In the genomic region with DNA sequence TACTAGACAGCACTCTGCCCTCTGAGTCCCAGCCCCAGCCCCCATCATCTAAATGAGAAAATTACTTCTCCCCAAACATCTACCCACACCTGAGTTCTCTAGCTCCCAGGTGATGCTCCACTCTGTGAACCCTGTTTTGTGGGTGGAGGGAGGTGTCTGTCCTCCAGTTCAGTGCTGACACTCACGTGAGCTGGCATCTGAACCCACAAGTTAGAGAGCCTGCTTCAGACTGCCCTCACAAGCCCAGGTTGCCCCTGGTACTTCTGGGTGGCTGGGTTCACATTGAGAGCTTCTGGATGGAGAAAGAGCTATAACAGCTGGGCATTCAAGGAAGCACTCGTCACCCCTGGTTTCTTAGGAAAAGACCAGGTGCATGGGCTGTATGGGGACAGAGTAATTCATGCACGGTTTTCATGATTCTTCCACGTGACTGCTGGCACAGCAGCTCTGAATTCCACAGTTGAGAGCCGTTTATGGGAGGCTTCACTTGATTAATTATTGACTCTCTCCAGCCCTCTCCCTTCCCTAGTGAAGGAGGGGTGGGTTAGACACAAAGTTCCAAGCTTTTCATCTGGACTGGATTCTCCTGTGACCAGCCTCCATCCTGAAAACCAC, we compare ENCODE assay signal across 14 mouse cellular contexts. TPM values are rescaled to one million over a fixed set of nuclear protein-coding genes. Genes with fewer than 3 reads are reported as not detected.
DNase-seq lines count a peak whose midpoint lies in the region; ATAC-seq and TF ChIP-seq lines count a peak whose summit lies in the region.
"Had no signal": no experiment of that assay in that cellular context is flagged by ENCODE, and none has a peak within 500 bp of the region (broad histone marks: within the 10 kb centered on the region; RNA-seq: fewer than 3 reads in every experiment).

No protein-coding gene starts in this region.

- TF ChIP-seq EP300 in stomach, postnatal 0 days (optimal IDR thresholded peaks at IDR 0.05): no peak

- no peak overlapping the region for H3K4me3 ChIP-seq in lung, embryonic 14.5 days (ENCODE audit: low read depth, low read length)
- no peak overlapping the region for H3K4me3 ChIP-seq in stomach, postnatal 0 days (ENCODE audit: low read depth, low read length)
- H3K4me3 ChIP-seq in forebrain, embryonic 12.5 days (replicated peaks): no peak overlapping the region
- H3K4me3 ChIP-seq: liver, embryonic 15.5 days; midbrain, embryonic 10.5 days had no signal

- no peak for ATAC-seq in lung, embryonic 14.5 days (ENCODE audit: insufficient read depth)
- no peak for ATAC-seq in stomach, postnatal 0 days (ENCODE audit: low FRiP score, low TSS enrichment)
- ATAC-seq in forebrain, embryonic 12.5 days (ENCODE audit: low FRiP score): no peak
- ATAC-seq in granulocyte monocyte progenitor cell, adult 5-6 weeks (replicated peaks; ENCODE audit: poor library complexity, severe bottlenecking): no peak

- H3K9ac ChIP-seq in lung, embryonic 14.5 days: no peak overlapping the region
- H3K9ac ChIP-seq in stomach, postnatal 0 days (ENCODE audit: low read length): peak overlapping the region; percentile 27; the same call in 1 of the 2 replicates
- H3K9ac ChIP-seq in forebrain, embryonic 12.5 days: no peak overlapping the region
- H3K9ac ChIP-seq: liver, embryonic 15.5 days had no signal

- TF ChIP-seq CTCF in lung, embryonic 14.5 days (IDR thresholded peaks at IDR 0.05; ENCODE audit: low read depth): no peak
- no peak for TF ChIP-seq CTCF in stomach, postnatal 0 days (IDR thresholded peaks at IDR 0.05; ENCODE audit: low read depth)

- H3K4me1 ChIP-seq in lung, embryonic 14.5 days (ENCODE audit: insufficient read depth): peaks cover 3% of the 10 kb centered on the region; the same call in 1 of the 2 replicates
- 0 out of 2 replicates have a peak, but pooled peaks cover 6% of the 10 kb centered on the region for H3K4me1 ChIP-seq in stomach, postnatal 0 days (replicated peaks; ENCODE audit: control insufficient read depth, insufficient read depth)
- H3K4me1 ChIP-seq in forebrain, embryonic 12.5 days: peaks cover 35% of the 10 kb centered on the region

- WGBS in lung, embryonic 14.5 days: 52% methylated on average over 5 of the region's 5 CpGs
- WGBS in stomach, postnatal 0 days: 36% methylated on average over 5 of the region's 5 CpGs
- 87% methylated on average over 5 of the region's 5 CpGs for WGBS in forebrain, embryonic 12.5 days

- no peaks in the 10 kb centered on the region for H3K9me3 ChIP-seq in lung, embryonic 14.5 days (ENCODE audit: low read depth, low read length)
- no peaks in the 10 kb centered on the region for H3K9me3 ChIP-seq in stomach, postnatal 0 days (ENCODE audit: control insufficient read depth, low read length)
- no peaks in the 10 kb centered on the region for H3K9me3 ChIP-seq in forebrain, embryonic 12.5 days
- H3K9me3 ChIP-seq: liver, embryonic 15.5 days; midbrain, embryonic 10.5 days had no signal

- H3K36me3 ChIP-seq in lung, embryonic 14.5 days (ENCODE audit: insufficient read depth): peaks cover 19% of the 10 kb centered on the region
- peaks cover 11% of the 10 kb centered on the region; the same call in 1 of the 2 replicates for H3K36me3 ChIP-seq in stomach, postnatal 0 days (ENCODE audit: control insufficient read depth, insufficient read depth, low read length)
- peaks cover 24% of the 10 kb centered on the region for H3K36me3 ChIP-seq in forebrain, embryonic 12.5 days (replicated peaks)

- 0 out of 2 replicates have a peak overlapping the region, but pooled peaks have one; percentile 18 for H3K4me2 ChIP-seq in lung, embryonic 14.5 days
- no peak overlapping the region for H3K4me2 ChIP-seq in stomach, postnatal 0 days (replicated peaks; ENCODE audit: low read depth)
- no peak overlapping the region for H3K4me2 ChIP-seq in forebrain, embryonic 12.5 days
- H3K4me2 ChIP-seq: liver, embryonic 15.5 days had no signal

- H3K27me3 ChIP-seq in lung, embryonic 14.5 days (ENCODE audit: insufficient read depth, low read length): no peaks in the 10 kb centered on the region
- H3K27me3 ChIP-seq in stomach, postnatal 0 days (ENCODE audit: control insufficient read depth, insufficient read depth, low read length): no peaks in the 10 kb centered on the region
- H3K27me3 ChIP-seq in forebrain, embryonic 12.5 days: no peaks in the 10 kb centered on the region
- H3K27me3 ChIP-seq: liver, embryonic 15.5 days had no signal

- peak overlapping the region; percentile 81 for H3K27ac ChIP-seq in lung, embryonic 14.5 days (ENCODE audit: low read depth)
- peak overlapping the region; percentile 53; the same call in 1 of the 2 replicates for H3K27ac ChIP-seq in stomach, postnatal 0 days (replicated peaks)
- no peak overlapping the region for H3K27ac ChIP-seq in forebrain, embryonic 12.5 days
- H3K27ac ChIP-seq: liver, embryonic 15.5 days; midbrain, embryonic 10.5 days had no signal

- DNase-seq in lung, embryonic 14.5 days: peak; percentile 58
- DNase-seq in lung, postnatal 14 days: no peak
- peak; percentile 77 for DNase-seq in kidney, adult 18-20 months
- peak; percentile 78 to 89 for DNase-seq in kidney, postnatal 36 days
- no peak for DNase-seq in stomach, postnatal 0 days (ENCODE audit: low spot score)
- DNase-seq in heart, adult 8-10 months (ENCODE audit: low spot score): no peak
- DNase-seq: cerebellum, postnatal 10 days; heart, postnatal 4 days; retina, postnatal 1 day; spleen, adult 18-20 months had no signal

RNA-seq across cellular contexts. Expression of a gene that starts 6.0 kb away (rescaled TPM):
- 306 and 314 TPM in 2 replicates for polyA plus RNA-seq in lung, embryonic 14.5 days (2014; fragmentation: Nextera tagmentation; extraction: Ambion mirVana)
- polyA plus RNA-seq in stomach, postnatal 0 days (2015; fragmentation: Nextera tagmentation; extraction: Ambion mirVana): 255 and 270 TPM in 2 replicates
- polyA plus RNA-seq in forebrain, embryonic 12.5 days (2016; fragmentation: Nextera tagmentation; extraction: Ambion mirVana): 287 and 302 TPM in 2 replicates
- 100 to 1,000 TPM; 192 to 210 (median 197) TPM for total RNA-seq in heart, adult 8-10 months (2022)
- 201 and 270 TPM in 2 replicates for total RNA-seq in granulocyte monocyte progenitor cell, adult 5-6 weeks (2014; fragmentation: Nextera tagmentation)
- 106 and 127 TPM in 2 replicates for total RNA-seq in granulocyte monocyte progenitor cell, adult 5-6 weeks (2017)

RNA-seq across cellular contexts. Expression of a gene that starts 7.3 kb away (rescaled TPM):
- polyA plus RNA-seq in lung, embryonic 14.5 days (2014; fragmentation: Nextera tagmentation; extraction: Ambion mirVana): 5.3 and 5.7 TPM in 2 replicates
- 5.1 and 6.8 TPM in 2 replicates for polyA plus RNA-seq in stomach, postnatal 0 days (2015; fragmentation: Nextera tagmentation; extraction: Ambion mirVana)
- polyA plus RNA-seq in forebrain, embryonic 12.5 days (2016; fragmentation: Nextera tagmentation; extraction: Ambion mirVana): 0.27 and 0.50 TPM in 2 replicates
- total RNA-seq in heart, adult 8-10 months (2022): 1 to 10 TPM; 5.1 to 8.7 (median 8.0) TPM
- total RNA-seq in granulocyte monocyte progenitor cell, adult 5-6 weeks (2014; fragmentation: Nextera tagmentation): 63.2 and 84.0 TPM in 2 replicates
- total RNA-seq in granulocyte monocyte progenitor cell, adult 5-6 weeks (2017): 57.8 and 64.5 TPM in 2 replicates

RNA-seq across cellular contexts. Expression of a gene that starts 27.7 kb away (rescaled TPM):
- 43.5 and 43.7 TPM in 2 replicates for polyA plus RNA-seq in lung, embryonic 14.5 days (2014; fragmentation: Nextera tagmentation; extraction: Ambion mirVana)
- polyA plus RNA-seq in stomach, postnatal 0 days (2015; fragmentation: Nextera tagmentation; extraction: Ambion mirVana): 16.4 and 17.2 TPM in 2 replicates
- polyA plus RNA-seq in forebrain, embryonic 12.5 days (2016; fragmentation: Nextera tagmentation; extraction: Ambion mirVana): 34.5 and 36.4 TPM in 2 replicates
- total RNA-seq in heart, adult 8-10 months (2022): 10 to 100 TPM; 28.8 to 35.8 (median 34.9) TPM
- total RNA-seq in granulocyte monocyte progenitor cell, adult 5-6 weeks (2014; fragmentation: Nextera tagmentation): 122 and 139 TPM in 2 replicates
- total RNA-seq in granulocyte monocyte progenitor cell, adult 5-6 weeks (2017): 158 and 177 TPM in 2 replicates

RNA-seq across cellular contexts. Expression of a gene that starts 28.7 kb away (rescaled TPM):
- 88.9 and 97.4 TPM in 2 replicates for polyA plus RNA-seq in lung, embryonic 14.5 days (2014; fragmentation: Nextera tagmentation; extraction: Ambion mirVana)
- polyA plus RNA-seq in stomach, postnatal 0 days (2015; fragmentation: Nextera tagmentation; extraction: Ambion mirVana): 81.0 and 89.1 TPM in 2 replicates
- 97.9 and 102 TPM in 2 replicates for polyA plus RNA-seq in forebrain, embryonic 12.5 days (2016; fragmentation: Nextera tagmentation; extraction: Ambion mirVana)
- total RNA-seq in heart, adult 8-10 months (2022): 10 to 100 TPM; 65.8 to 76.4 (median 71.6) TPM
- total RNA-seq in granulocyte monocyte progenitor cell, adult 5-6 weeks (2014; fragmentation: Nextera tagmentation): 99.5 and 121 TPM in 2 replicates
- 49.7 and 80.0 TPM in 2 replicates for total RNA-seq in granulocyte monocyte progenitor cell, adult 5-6 weeks (2017)

RNA-seq across cellular contexts. Expression of a gene that starts 51.1 kb away (rescaled TPM):
- 72.2 and 78.1 TPM in 2 replicates for polyA plus RNA-seq in lung, embryonic 14.5 days (2014; fragmentation: Nextera tagmentation; extraction: Ambion mirVana)
- 26.1 and 28.4 TPM in 2 replicates for polyA plus RNA-seq in stomach, postnatal 0 days (2015; fragmentation: Nextera tagmentation; extraction: Ambion mirVana)
- 107 and 115 TPM in 2 replicates for polyA plus RNA-seq in forebrain, embryonic 12.5 days (2016; fragmentation: Nextera tagmentation; extraction: Ambion mirVana)
- total RNA-seq in heart, adult 8-10 months (2022): 10 to 100 TPM in 2 of 4 experiments, 1 to 10 TPM in 2; 8.7 to 14.6 (median 10.3) TPM
- 35.5 and 47.4 TPM in 2 replicates for total RNA-seq in granulocyte monocyte progenitor cell, adult 5-6 weeks (2014; fragmentation: Nextera tagmentation)
- total RNA-seq in granulocyte monocyte progenitor cell, adult 5-6 weeks (2017): 17.5 and 19.4 TPM in 2 replicates

Comparison
In these comparisons a context has a peak if more than half of its experiments do, and no peak if none do; other contexts are left out.
1. DNase-seq: peak in lung, embryonic 14.5 days (single experiment), kidney, adult 18-20 months (single experiment) and kidney, postnatal 36 days (2 of 2); none in lung, postnatal 14 days (single experiment), stomach, postnatal 0 days (single experiment) and heart, adult 8-10 months (single experiment).